Mouse (Mus musculus): ENCODE data around the gene Anxa1.

The Anxa1 gene

DNA sequence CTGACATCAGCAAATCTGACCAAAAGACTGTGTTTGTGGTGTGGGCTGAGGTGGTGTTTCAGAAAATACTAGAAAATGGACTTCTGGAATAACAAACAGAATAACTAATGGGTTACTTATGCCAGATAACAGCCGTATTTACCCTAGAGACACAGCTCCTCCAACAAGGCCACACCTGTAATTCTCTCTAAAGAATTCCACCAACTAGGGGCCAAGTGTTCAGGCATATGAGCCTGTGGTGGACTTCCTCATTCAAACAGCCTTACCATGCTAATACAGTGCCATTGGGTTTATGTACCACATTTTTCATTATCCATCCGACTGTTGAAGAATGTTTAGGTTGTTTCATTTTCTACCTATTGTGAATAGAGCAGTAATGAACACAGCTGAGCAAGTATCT lies 20.6 kb downstream of the Anxa1 start:
- DNase-seq = no peak

DNA sequence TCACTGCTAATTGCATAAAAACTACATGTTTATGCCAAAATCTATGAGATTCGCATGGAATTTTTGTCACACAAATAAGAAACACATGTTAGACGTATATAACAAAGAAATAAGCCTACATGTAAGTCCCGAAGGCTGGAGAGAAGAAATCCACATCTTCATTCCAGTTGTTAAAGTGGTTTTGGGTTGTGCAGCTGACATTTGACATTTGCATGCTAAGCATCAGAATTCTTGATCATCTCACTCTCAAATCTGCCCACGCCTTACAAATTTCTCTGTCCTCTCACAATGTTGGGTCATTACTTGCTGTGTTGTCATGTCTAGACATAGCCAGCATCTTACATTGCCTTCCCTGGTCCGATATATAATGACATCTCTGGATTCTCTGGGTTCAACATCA lies 24.2 kb downstream of the Anxa1 start:
- DNase-seq = no peak

DNA sequence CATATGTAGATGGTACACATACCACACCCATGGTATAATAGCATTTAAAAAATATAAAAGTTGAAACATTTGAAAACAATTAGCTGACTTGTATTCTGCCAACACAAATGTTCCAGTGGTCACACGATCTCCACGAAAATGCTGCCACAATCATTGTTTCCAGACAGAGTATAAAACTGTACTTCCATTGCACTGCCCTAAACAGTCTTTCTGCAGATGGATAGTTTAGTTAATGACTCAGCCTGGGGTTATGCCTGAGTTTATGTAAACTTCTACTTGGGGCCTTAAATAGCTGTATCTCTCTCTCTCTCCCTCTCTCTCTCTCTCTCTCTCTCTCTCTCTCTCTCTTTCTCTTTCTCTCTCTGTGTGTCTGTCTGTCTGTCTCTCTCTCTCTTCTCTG lies 24.7 kb downstream of the Anxa1 start:
- DNase-seq = no peak

DNA sequence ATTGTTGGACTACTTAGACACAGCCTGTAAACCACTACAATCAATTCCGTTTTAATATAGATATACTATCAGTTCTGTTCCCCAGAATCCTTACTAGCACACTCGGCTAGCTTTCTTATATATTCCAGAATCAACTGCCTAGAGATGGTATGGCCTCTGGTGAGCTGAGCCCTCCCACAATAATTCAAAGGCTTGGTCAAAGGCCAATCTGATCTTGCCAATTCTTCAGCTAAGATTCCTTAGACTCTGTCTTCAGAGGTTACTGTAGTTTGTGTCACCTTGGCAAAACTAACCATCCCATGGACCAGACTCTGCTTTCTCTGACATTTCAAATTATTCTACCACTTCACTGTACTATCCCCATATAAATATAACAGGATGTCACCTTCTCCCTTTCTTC lies 25.4 kb downstream of the Anxa1 start:
- no peak for DNase-seq

DNA sequence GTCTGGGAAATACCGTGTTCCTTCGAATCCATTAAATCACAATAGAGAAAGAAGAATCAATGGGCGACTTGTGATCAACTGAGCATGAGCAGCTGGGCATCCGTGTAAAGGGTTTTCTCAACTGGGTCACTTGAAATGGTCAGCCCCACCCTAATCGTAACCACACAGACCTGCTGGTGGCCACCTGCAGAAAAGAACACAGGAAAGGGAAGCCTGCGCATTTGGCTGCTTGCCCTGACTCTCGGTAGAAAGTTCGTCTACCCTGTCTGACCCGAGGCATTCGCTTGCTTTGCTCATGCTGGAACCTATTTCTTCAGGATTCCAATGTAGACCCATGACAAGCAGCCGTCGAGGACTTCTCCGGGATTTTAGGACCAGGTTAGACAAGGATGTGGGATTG lies 25.8 kb downstream of the Anxa1 start:
- DNase-seq = no peak

DNA sequence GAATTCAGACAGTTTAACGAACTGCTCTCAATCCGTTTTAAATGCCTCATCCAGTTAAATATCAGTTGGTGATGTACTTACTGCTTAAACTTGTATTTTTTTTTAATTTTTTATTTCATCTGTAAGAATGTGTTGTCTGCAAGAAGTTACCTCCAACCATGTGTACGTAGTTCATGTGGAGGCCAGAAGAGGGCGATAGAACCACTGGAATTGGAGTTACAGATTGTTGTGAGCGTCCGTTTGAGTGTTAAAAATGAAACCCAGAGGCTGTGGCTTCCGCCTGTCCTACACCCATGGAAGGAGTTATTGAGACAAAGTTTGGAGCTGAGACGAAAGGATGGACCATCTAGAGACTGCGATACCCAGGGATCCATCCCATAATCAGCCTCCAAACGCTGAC lies 27.5 kb downstream of the Anxa1 start:
- no peak for DNase-seq

DNA sequence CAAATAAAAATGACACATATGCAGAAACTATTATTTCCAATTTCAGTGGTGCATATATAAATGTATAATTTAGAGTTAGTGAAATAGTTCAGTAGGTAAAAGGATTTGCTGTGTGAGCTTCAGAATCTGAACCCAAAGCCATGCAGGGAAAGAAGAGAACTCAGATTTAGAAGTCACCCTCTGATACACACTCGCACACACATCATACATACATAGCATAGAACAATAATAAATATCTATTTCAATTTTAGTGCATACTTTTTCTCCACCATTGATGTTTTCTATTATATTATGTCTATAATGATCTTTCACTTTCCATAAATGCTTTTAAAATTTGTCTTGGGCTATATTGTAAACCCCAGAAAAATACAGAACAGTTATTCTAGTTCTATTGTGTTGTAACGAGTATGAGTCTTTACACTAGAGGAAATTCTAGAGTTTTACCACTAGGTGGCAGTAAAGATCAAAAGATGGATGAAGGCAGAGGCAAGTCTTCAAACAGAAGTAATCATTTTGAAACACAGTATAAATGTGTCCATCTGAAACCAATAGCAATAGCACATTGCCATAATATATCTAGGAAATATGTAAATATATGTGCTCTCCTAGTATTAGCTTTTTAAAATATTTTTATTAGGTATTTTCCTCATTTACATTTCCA lies 28.7 kb downstream of the Anxa1 start:
- DNase-seq = no peak

DNA sequence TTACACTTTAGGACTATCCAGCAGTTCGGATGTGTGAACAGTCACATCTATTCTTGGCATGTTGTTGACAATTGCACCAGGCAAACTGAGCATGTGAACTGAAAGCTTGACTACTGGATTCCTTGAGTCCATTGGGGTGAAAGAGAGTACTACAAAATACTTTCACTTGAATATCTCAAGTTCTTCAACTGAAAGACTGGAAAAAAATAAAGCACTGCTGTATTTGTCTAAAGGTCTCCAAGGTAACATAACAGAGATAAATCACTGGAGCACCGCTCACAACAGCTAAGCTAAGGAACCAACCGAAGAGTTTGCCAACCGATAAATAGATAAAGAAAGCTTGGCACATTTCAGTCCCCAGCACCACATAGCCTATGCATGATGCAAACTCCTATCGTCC lies 32.1 kb downstream of the Anxa1 start:
- no peak for DNase-seq

DNA sequence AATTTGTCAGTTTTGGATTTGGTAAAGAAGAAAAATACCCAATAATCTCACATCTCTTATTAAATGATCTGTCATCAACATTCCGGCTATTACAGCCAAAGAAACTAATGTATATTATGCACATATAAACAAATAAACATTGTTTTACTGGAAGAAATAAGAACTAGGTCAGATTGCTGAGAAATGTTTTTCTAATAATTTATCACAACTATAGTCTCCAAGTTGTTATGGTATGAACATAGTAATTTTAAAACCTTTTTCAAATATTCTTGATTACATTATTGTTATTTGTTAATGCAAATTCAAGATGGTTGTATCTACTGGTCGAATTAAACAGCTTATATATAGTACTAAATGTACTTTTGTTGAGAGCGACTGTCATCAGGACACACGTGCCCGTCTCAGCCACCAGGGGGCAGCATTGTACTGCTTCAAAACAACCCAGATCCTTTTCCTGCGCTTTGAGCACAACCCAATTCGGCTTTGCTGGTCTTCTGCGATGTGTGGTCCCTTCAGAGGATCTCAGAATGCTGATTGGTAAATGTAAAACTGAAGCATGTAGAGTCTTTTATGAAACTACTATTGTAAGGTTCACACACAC lies 45.3 kb downstream of the Anxa1 start:
- DNase-seq = peak; percentile 47

DNA sequence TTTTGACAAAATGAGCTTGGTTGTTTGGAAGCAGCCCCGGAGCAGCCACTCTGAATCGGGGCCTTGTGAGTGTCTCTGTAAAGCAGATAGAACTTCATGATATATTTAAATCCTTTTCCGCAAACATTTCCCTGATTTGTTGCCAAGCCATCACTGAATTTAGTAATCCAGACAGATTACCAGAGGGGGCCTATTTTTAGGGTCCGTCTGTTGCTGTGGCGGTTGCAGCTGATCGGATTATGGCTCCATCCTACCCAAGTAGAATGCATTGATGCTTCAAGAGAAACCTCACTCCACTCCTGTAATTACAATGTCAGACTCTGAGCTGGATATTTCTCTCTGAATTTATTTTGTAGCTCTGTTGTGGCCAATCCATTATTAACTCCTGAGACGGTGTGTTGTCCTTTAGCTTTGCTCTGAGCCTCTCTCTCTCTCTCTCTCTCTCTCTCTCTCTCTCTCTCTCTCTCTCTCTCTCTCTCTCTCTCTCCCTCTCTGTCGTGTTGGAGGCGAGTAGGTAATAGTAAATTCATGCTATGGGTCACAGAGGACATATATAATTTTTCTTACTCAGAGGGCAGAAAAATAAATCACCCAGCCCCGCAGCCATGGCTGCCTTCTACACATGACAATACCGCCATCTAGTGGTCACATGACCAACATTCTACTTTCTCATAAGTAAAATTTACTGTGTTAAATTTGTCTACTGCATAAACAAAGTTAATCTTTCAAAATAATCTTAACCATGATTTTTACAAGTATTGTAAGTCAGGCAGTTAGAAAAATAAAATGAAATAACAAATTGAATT lies 46.0 kb downstream of the Anxa1 start:
- peak; percentile 21 for DNase-seq

DNA sequence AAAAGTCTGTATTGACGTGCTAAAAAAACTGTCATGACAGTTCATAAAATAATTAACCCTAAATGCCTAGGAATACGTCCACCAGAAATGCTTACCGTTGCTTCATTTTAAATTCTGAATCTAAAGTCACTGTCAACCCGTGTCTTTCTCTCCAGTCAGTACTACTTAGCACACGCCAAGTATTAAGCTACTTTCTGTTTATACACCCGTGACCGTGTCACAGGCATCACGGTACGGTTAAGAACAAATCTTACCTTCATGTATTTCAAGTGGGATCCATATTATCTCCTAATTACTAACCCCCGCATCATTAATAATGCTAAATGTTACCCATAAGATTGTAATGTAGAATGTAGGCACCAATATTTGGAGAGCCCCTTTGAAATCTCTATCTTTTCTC lies 46.7 kb downstream of the Anxa1 start:
- no peak for DNase-seq
